Mouse (Mus musculus) brain, adult 10 weeks (tissue): ENCODE results near the gene Pctp. TPM values are rescaled to one million over a fixed set of nuclear protein-coding genes. Genes with fewer than 3 reads are reported as not detected.

Experiments
- polyA plus RNA-seq: library from polyadenylated mRNA; stranded (reverse); fragments of 350-450 nt; fragmentation: Illumina TruSeq; extraction: RNeasy Lipid Tissue Mini Kit (QIAGEN cat#74804); gene quantifications from one replicate; pipeline ENCODE4 v1.2.3, GENCODE M21; 2015; ENCODE audit warnings: low read depth, low replicate concordance

The Pctp gene
- 1.7 TPM for polyA plus RNA-seq

DNA sequence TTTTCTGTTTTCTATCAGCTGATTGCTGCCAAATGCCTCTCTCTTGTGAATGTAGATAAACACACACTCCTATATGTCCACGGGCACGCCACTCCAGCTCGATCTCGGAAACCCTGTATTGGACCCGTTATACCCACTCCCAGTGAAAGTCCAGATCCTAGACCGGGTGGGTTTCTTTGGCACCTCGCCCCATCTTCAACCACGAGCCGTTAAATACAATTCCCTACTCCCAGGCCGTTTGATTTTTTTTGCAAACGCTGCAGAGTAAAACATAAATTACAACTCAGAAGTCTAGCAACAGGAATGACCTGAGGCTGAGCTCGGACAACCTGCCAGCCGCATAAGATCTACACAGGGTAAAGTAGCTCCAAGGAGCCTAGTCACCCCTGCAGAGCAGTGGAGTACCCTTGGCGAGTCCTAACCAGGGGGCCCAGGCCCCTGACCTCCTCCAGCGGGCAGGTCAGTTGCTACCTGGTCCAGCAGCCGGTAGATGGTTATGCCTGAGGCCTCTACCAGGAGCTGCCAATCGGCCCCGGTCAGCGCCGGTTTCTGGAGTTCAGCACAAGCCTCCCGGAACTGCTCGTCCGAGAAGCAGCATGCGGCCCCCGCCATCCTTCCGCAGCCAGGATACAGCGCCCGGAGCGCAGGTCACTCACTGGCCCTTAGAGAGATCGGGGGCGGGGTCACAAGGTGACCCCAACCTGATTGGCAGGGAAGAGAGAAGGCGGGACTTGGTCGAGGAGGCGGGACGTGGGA is at the start of gene Pctp:
Pctp (minus strand) TSS at position 664 of the 756 bp plus-strand sequence.

DNA sequence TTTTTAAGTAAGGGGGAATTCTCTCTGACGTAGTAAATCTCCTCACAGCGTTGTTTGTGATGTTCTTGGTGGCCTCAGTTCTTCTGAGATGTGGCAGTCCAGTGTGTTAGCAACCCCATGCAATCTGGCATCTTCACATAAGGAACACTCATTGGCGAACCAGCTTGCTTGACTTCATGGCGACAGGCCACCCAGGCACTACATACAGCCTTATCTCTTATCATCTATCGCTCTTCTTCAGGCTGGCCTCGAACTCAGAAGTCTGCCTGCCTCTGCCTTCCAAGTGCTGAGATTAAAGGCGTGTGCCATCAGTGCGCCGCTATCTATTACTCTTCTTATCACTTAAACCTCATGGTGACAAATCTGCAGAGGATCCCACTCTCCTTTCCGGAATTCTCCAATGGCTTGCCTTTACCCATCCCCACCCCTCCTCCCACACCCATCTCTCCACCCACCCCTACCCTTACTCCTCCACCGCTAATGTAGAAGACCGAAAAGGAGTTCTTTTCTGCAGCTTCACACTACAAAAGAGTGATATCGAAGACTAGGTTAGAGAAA is 27.2 kb upstream of the Pctp start, which contains the start of gene Tmem100:
Tmem100 (plus strand) TSS at position 508 of the 558 bp plus-strand sequence.

Other genes starting within 250 kb of the Pctp start
- 4.4 TPM for gene Ankfn1, start 225.2 kb downstream of the Pctp start, polyA plus RNA-seq
- 18.1 TPM for gene Tmem100, start 27.5 kb upstream of the Pctp start, polyA plus RNA-seq
- gene Gm45716, start 184.8 kb upstream of the Pctp start, polyA plus RNA-seq, result 7.4 TPM
- gene Mmd, start 246.6 kb upstream of the Pctp start, polyA plus RNA-seq, result 244 TPM